Mouse (Mus musculus): Measurements from ENCODE around the gene Syt5.

The Syt5 gene

DNA sequence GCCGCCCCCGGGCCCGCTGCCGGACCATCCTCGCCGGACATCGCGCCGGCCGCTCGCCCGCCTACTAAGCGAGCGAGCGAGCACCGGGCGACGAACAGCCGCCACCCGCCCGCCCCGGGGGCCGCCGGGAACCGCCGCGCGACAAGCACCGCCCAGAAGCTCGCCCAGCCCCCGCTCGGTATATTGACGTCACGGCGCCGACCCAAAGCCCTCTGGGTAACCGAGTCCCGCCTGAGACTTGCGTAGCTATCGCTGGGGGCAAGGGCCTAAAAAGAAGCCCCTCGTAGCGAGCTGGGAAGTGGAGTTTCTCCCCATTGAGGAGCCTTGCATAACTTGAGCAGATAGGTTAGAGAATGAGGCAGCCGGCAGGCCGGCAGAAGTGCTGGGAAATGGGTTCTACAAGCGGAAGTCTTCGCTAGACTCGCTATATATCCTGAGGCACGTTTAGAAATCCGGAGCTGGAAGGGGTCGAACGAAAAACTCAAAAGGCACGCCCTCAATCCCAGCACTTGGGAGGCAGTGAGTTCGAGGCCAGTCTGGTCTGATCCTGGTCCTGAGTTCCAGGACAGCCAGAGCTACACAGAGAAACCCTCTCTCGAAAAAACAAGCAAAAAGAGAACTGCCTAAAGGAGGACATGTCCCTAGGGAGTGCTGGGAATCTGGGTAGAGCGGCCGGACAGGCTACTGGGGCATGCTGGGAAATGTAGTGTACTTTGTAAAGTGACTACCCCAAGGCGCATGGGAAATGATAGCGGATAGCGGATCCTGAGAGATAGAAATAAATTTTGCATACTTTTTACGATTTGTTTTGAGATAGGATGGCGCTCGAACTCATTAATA, 45.6 kb downstream of the Syt5 start, which contains the start of gene Ppp1r12c:
Gene Ppp1r12c (minus strand): TSS at position 123 of the 840 bp plus-strand sequence.
- DNase-seq (ENCODE audit: low spot score in 2 of 2): peak; percentile 92 to 93

DNA sequence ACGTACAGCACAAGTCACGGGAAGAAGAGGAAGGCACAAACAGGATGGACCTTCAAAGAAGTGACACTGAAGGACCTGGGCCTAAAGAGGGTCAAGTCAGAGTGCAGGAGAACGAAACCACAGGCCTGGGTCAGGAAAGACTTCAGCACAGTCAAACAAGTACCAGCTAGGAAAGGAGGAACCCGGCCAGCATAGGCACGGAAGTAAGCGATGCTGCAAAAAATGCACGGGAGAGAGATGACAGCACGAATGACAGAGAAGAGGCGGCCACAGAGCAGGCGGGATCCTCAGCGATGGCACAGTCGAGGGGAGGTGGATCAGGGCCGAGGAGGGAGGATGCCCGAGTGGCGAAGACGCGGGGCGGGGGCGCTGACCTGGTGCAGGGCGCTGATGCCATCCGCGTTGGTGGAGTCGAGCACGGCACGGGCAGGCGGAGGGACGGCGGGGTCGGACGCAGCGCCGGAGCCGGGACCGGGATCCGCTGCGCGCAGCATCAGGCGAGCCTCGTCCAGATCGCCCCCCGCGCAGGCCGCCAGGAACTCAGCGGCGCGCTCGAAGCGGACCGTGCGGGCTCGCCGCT, 46.4 kb downstream of the Syt5 start:
- peak; percentile 43 to 58 for DNase-seq (ENCODE audit: low spot score in 2 of 2)

GRCm38 (mm10) chr7:4499034-4499433, 48.3 kb downstream of the Syt5 start:
- no peak for DNase-seq (ENCODE audit: low spot score in 2 of 2)

- DNase-seq (ENCODE audit: low spot score in 2 of 2): no peak
Observed at GRCm38 (mm10) chr7:4498251-4498650, 49.1 kb downstream of the Syt5 start.

DNA sequence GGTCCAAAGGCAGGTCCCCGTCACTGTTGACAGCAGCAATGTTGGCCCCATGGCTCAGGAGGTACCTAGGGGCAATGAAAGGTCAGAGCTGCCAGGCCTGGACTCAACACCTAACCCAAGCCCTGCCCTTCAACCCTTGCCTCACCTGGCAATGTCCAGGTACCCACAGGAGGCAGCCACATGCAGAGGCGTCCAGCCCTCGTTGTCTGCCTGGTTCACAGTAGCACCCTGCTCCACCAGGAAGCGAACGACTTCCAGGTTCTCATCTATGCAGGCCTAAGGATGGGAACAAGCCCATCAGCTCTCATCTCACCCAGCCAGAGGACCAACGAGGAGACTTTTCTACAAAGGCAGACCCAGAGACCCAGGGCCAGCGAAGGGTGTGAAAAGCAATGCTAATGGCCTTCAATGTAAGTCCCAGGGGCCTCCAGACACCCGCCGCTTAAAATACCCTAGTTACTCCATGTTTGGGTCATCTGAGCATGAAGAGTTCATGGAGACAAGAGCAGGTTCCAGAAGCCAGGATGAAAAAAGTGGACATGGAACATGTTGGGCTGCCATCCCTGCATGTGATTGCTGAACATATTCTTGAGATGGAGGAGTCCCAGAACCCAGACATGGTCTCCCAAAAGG, 50.0 kb downstream of the Syt5 start:
- DNase-seq (ENCODE audit: low spot score in 2 of 2): no peak

DNA sequence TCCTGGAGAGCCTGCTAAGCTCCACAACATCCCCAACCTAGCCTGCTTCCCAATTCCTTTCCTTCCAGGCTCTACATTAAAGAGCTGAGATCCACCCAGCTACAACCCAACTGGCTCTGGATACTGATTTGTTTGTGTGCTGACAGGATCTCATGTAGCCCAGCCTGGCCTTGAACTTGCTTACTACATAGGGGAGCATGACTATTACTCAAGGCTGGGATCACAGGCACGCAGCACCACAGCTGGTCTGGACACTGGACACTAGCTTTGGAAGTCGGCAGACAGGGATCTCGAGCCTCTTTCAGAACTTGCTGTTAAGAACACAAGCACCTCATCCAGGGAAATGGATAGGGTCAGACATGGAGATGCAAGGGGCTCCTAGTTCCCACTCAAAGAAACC, 50.9 kb downstream of the Syt5 start:
- DNase-seq (ENCODE audit: low spot score in 2 of 2): no peak

DNA sequence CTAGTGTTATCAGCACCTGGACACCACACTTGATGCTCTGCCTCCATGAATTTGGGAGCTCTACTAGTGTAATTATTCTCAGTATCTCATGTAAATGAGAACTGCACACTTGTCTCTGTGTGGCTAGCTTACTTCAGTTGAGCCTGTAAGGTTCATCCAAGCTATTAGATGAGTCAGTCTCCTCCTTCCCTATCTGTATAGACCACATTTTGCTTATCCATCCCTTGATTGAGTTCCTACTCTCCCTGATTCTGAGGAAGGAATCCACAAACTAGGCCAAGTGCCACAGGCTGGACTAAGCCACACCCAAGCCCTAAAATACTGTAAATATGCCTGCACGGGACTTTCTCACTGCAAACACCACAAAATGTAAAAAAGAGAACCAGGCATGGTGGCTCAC, 53.4 kb downstream of the Syt5 start:
- no peak for DNase-seq (ENCODE audit: low spot score in 2 of 2)

DNA sequence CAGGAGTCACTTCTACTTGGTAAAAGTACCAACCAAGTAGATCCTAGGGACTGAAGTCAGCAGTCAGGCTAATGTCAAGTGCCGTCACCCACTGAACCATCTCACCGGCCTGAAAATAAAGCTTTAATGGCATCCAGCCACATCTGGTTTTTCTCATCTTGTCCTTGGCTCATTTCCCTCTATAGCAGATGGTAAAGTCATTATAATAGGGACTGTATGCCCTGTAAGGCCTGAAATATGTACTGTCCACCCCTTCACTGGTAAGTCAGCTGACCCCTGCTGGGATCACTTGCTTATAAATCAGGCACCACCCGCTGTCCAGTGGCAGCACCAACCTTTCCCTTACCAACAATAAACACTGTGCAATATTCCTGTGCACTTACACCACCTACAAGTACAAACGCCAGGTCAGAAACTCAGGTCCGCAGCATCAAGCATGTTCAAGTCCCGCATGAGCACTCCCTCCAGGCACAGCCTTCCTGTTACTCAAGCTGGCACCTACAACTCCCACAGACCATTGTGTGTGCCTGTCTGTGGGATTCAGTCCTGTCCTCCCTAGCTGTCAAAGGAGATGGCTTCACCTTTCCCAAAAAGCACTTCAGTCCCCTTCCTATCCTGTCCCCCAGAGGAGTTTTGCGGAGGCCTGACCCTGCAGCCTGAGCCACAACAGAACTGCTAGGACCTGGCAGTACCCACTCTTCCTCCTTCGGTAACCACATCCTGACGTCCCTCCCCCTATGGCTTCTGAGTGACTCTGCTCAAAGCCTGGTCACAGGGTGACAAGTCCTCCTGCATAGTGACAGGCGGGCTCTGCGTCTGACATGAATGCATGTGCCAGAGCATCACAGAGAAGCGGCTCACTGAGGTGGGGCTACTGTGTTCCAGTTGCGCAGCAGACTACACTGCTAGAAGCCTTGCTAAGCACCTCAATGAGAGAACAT, 54.8 kb downstream of the Syt5 start:
- no peak for DNase-seq (ENCODE audit: low spot score in 2 of 2)

GRCm38 (mm10) chr7:4491308-4491707, 56.0 kb downstream of the Syt5 start:
- DNase-seq (ENCODE audit: low spot score in 2 of 2): no peak

Data from thymus, postnatal 10 days (tissue).